25 mouse cellular contexts compared by ENCODE assay signal in the genomic region with DNA sequence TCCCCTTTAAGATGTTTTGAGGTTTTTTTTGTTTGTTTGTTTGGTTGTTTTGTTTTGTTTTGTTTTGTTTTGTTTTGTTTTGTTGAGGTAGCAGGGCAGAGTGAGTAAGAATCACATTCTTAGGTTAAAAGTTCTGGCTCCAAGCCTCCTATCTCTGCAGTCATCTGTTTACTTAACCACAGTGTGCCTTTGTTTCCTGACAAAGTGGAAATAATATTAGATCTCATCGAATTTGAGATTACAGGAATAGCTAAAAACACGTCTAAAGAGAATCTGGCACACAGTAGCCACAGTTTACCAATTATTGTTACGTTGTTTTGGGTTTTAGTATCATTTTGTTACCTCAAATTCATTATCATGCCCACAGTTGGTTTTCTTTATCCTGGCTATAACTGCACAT. TPM values are rescaled to one million over a fixed set of nuclear protein-coding genes. Genes with fewer than 3 reads are reported as not detected.
DNase-seq lines count a peak whose midpoint lies in the region; ATAC-seq and TF ChIP-seq lines count a peak whose summit lies in the region.
"Had no signal": no experiment of that assay in that cellular context is flagged by ENCODE, and none has a peak within 500 bp of the region (broad histone marks: within the 10 kb centered on the region; RNA-seq: fewer than 3 reads in every experiment).

No protein-coding gene starts in this region.

- peaks cover 9% of the 10 kb centered on the region for H3K36me3 ChIP-seq in heart, embryonic 16.5 days (ENCODE audit: control insufficient read depth, insufficient read depth)
- H3K36me3 ChIP-seq: intestine, embryonic 15.5 days had no signal

- H3K27ac ChIP-seq in gastrocnemius, adult 2 months: peak overlapping the region; percentile 3; the same call in 1 of the 2 replicates
- H3K27ac ChIP-seq in heart, embryonic 16.5 days (ENCODE audit: low read length): 0 out of 2 replicates have a peak overlapping the region, but pooled peaks have one; percentile 32
- H3K27ac ChIP-seq: embryonic facial prominence, embryonic 13.5 days; forebrain, embryonic 13.5 days; hindbrain, embryonic 13.5 days; hindbrain, postnatal 0 days; intestine, embryonic 15.5 days had no signal

- no peak overlapping the region for H3K4me2 ChIP-seq in heart, embryonic 16.5 days (ENCODE audit: low read depth, low read length)
- H3K4me2 ChIP-seq: embryonic facial prominence, embryonic 13.5 days; forebrain, embryonic 13.5 days; hindbrain, embryonic 13.5 days; intestine, embryonic 15.5 days had no signal

- H3K4me1 ChIP-seq in heart, embryonic 16.5 days (ENCODE audit: control insufficient read depth, insufficient read depth, low read length): peaks cover 4% of the 10 kb centered on the region; the same call in 1 of the 2 replicates
- H3K4me1 ChIP-seq: embryonic facial prominence, embryonic 13.5 days; forebrain, embryonic 13.5 days; hindbrain, embryonic 13.5 days; intestine, embryonic 15.5 days had no signal

- WGBS in heart, embryonic 16.5 days: 62% methylated on average over 3 of the region's 3 CpGs

- DNase-seq in gastrocnemius, adult 2 months: no peak
- DNase-seq in gastrocnemius, adult 8-10 months (ENCODE audit: low spot score in 2 of 2): no peak
- no peak for DNase-seq in heart, adult 9 months (ENCODE audit: low spot score in 2 of 2)
- peak; percentile 10 for DNase-seq in adipocyte (ENCODE audit: low spot score)
- DNase-seq in spleen, postnatal 36 days (ENCODE audit: low spot score in 2 of 2): no peak
- DNase-seq: cerebellum, adult 18-20 months; cerebellum, adult 9-11 months; cerebellum, postnatal 36 days; forebrain, postnatal 0 days; gastrocnemius, postnatal 36 days; heart, adult 18-20 months; kidney, adult 18-20 months had no signal

- no peak for TF ChIP-seq CTCF in gastrocnemius, adult 2 months (IDR thresholded peaks at IDR 0.05)

- no peak for ATAC-seq in heart, embryonic 16.5 days (replicated peaks; ENCODE audit: extremely low read depth, insufficient read depth, low FRiP score)
- no peak for ATAC-seq in cerebellum, adult (ENCODE audit: insufficient number of reproducible peaks, low FRiP score, low TSS enrichment)
- ATAC-seq: forebrain, embryonic 13.5 days; forebrain, postnatal 0 days; hindbrain, postnatal 0 days; intestine, embryonic 15.5 days had no signal

- intact Hi-C loops in gastrocnemius, adult 2 months (cut with DNase I): no loop called here

- H3K9me3 ChIP-seq in heart, embryonic 16.5 days (replicated peaks; ENCODE audit: control insufficient read depth, low read length): 0 out of 2 replicates have a peak, but pooled peaks cover 3% of the 10 kb centered on the region
- H3K9me3 ChIP-seq: embryonic facial prominence, embryonic 13.5 days; forebrain, embryonic 13.5 days; hindbrain, embryonic 13.5 days; intestine, embryonic 15.5 days had no signal

- H3K27me3 ChIP-seq in heart, embryonic 16.5 days (ENCODE audit: control insufficient read depth, insufficient read depth, low read length): no peaks in the 10 kb centered on the region
- H3K27me3 ChIP-seq: CH12.LX; embryonic facial prominence, embryonic 13.5 days; forebrain, embryonic 13.5 days; hindbrain, embryonic 13.5 days; intestine, embryonic 15.5 days had no signal

- no peak overlapping the region for H3K9ac ChIP-seq in heart, embryonic 16.5 days (ENCODE audit: low read length)
- H3K9ac ChIP-seq: embryonic facial prominence, embryonic 13.5 days; forebrain, embryonic 13.5 days; forebrain, postnatal 0 days; hindbrain, embryonic 13.5 days; intestine, embryonic 15.5 days had no signal

- H3K4me3 ChIP-seq in gastrocnemius, adult 2 months: no peak overlapping the region
- H3K4me3 ChIP-seq in heart, embryonic 16.5 days (ENCODE audit: low read length): no peak overlapping the region
- H3K4me3 ChIP-seq: embryonic facial prominence, embryonic 13.5 days; forebrain, embryonic 13.5 days; hindbrain, embryonic 13.5 days; intestine, embryonic 15.5 days had no signal

RNA-seq across cellular contexts. Expression of gene Fntb, which starts 9.3 kb away (rescaled TPM):
- total RNA-seq in gastrocnemius, adult 2 months (2021): 10 to 100 TPM; 11.2 to 13.3 TPM
- total RNA-seq in gastrocnemius, adult 8-10 months (2022): 10 to 100 TPM; 10.4 to 12.0 (median 11.6) TPM
- 24.4 and 26.0 TPM in 2 replicates for polyA plus RNA-seq in heart, embryonic 16.5 days (2015; fragmentation: Nextera tagmentation; extraction: Ambion mirVana)

RNA-seq across cellular contexts. Expression of gene Churc1, which starts 9.3 kb away (rescaled TPM):
- total RNA-seq in gastrocnemius, adult 2 months (2021): 10 to 100 TPM; 53.8 to 69.8 TPM
- total RNA-seq in gastrocnemius, adult 8-10 months (2022): 10 to 100 TPM; 58.2 to 63.8 (median 60.9) TPM
- polyA plus RNA-seq in heart, embryonic 16.5 days (2015; fragmentation: Nextera tagmentation; extraction: Ambion mirVana): 199 and 218 TPM in 2 replicates

RNA-seq across cellular contexts. Expression of gene Gpx2, which starts 20.7 kb away (rescaled TPM):
- total RNA-seq in gastrocnemius, adult 2 months (2021): not detected
- not detected for total RNA-seq in gastrocnemius, adult 8-10 months (2022)
- polyA plus RNA-seq in heart, embryonic 16.5 days (2015; fragmentation: Nextera tagmentation; extraction: Ambion mirVana): 0.50 and 0.66 TPM in 2 replicates
- total RNA-seq: adrenal gland, postnatal 14 days; CH12.LX; forebrain, postnatal 0 days; gastrocnemius, adult 18-20 months; gastrocnemius, postnatal 36 days; hematopoietic stem cell, adult 5-6 weeks; hindbrain, postnatal 0 days had no signal
- polyA plus RNA-seq: C2C12; heart, embryonic 14.5 days; hindbrain, embryonic 13.5 days had no signal

RNA-seq across cellular contexts. Expression of gene Rab15, which starts 48.1 kb away (rescaled TPM):
- 1 to 10 TPM; 1.0 to 5.6 TPM for total RNA-seq in gastrocnemius, adult 2 months (2021)
- 1 to 10 TPM in 3 of 4 experiments, under 1 TPM in 1; 0.92 to 2.6 (median 1.6) TPM for total RNA-seq in gastrocnemius, adult 8-10 months (2022)
- 8.7 and 8.8 TPM in 2 replicates for polyA plus RNA-seq in heart, embryonic 16.5 days (2015; fragmentation: Nextera tagmentation; extraction: Ambion mirVana)
- total RNA-seq: hematopoietic stem cell, adult 5-6 weeks had no signal
